Mouse (Mus musculus) MEL (cell line): ENCODE results near the gene Figla. TPM values are rescaled to one million over a fixed set of nuclear protein-coding genes. Genes with fewer than 3 reads are reported as not detected.

Source experiments
- DNase-seq: peaks from one replicate; pipeline ENCODE4 v3.0.0; 2011; ENCODE audit warnings: low read depth, low spot score
- H3K27ac ChIP-seq: 2 replicates; pipeline ENCODE4 v1.5.1; 2012; ENCODE audit warnings: low read depth, mild to moderate bottlenecking, control low read depth, low read length, moderate library complexity; ENCODE audit not compliant: control insufficient read depth
- H3K27me3 ChIP-seq, 2 experiments: fragments of 150-350 bp in 1 of 2; sonication (generic) in 1 of 2; 2 replicates each; pipeline ENCODE4 v1.6.1; 2012; ENCODE audit warnings: low read length in 2 of 2, mild to moderate bottlenecking in 2 of 2, improper control_type of control experiment in 1 of 2, moderate library complexity in 1 of 2; ENCODE audit not compliant: insufficient read depth in 2 of 2, control insufficient read depth in 1 of 2
- H3K36me3 ChIP-seq, 2 experiments: 2 replicates each; pipeline ENCODE4 v1.6.1; 2012 to 2014; ENCODE audit warnings: low read length in 2 of 2, improper control_type of control experiment in 1 of 2, inconsistent platforms in 1 of 2, mild to moderate bottlenecking in 1 of 2; ENCODE audit not compliant: insufficient read depth in 2 of 2, control insufficient read depth in 1 of 2
- H3K4me1 ChIP-seq, 2 experiments: fragments of 150-350 bp in 1 of 2; sonication (generic) in 1 of 2; 2 replicates each; pipeline ENCODE4 v1.6.1; 2012; ENCODE audit warnings: low read length in 2 of 2, improper control_type of control experiment in 1 of 2, mild to moderate bottlenecking in 1 of 2; ENCODE audit not compliant: insufficient read depth in 2 of 2, control insufficient read depth in 1 of 2
- H3K4me3 ChIP-seq, 2 experiments: fragments of 150-350 bp in 1 of 2; sonication (generic) in 1 of 2; 2 replicates each; pipeline ENCODE4 v1.5.1; 2012; ENCODE audit warnings: low read depth in 2 of 2, low read length in 2 of 2, mild to moderate bottlenecking in 2 of 2, moderate library complexity in 2 of 2, control low read depth in 1 of 2, improper control_type of control experiment in 1 of 2; ENCODE audit not compliant: control insufficient read depth in 1 of 2, insufficient read depth in 1 of 2
- H3K79me2 ChIP-seq: 2 replicates; pipeline ENCODE4 v1.6.1; 2012; ENCODE audit warnings: mild to moderate bottlenecking, low read length, moderate library complexity; ENCODE audit not compliant: control insufficient read depth, poor library complexity, insufficient read depth
- H3K9ac ChIP-seq: 2 replicates; pipeline ENCODE4 v1.6.1; 2012; ENCODE audit warnings: low read depth, mild to moderate bottlenecking, control low read depth, low read length, moderate library complexity; ENCODE audit not compliant: control insufficient read depth, poor library complexity, severe bottlenecking
- H3K9me3 ChIP-seq: fragments of 150-350 bp; sonication (generic); replicated peaks from 2 replicates; pipeline ENCODE4 v1.6.1; 2012; ENCODE audit warnings: mild to moderate bottlenecking, low read length, improper control_type of control experiment, moderate library complexity; ENCODE audit not compliant: insufficient read depth
- BHLHE40 ChIP-seq: IDR thresholded peaks from 2 replicates; pipeline ENCODE4 v1.6.1; 2012; ENCODE audit warnings: low read depth, mild to moderate bottlenecking, inconsistent platforms, low read length, improper control_type of control experiment, borderline replicate concordance
- CHD1 ChIP-seq: IDR thresholded peaks from 2 replicates; pipeline ENCODE4 v1.6.1; 2012; ENCODE audit warnings: low read depth, mild to moderate bottlenecking, inconsistent platforms, low read length, improper control_type of control experiment
- CHD2 ChIP-seq: IDR thresholded peaks from 2 replicates; pipeline ENCODE4 v1.6.1; 2011; ENCODE audit warnings: low read length, improper control_type of control experiment
- CTCF ChIP-seq, 3 experiments: IDR thresholded peaks in 2 of 3; conservative IDR thresholded peaks in 1 of 3; 2 replicates each; pipeline ENCODE4 v1.5.1; 2011 to 2012; ENCODE audit warnings: low read length in 3 of 3, low read depth in 2 of 3, mild to moderate bottlenecking in 2 of 3, improper control_type of control experiment in 1 of 3, inconsistent platforms in 1 of 3, mixed read lengths in 1 of 3, moderate library complexity in 1 of 3; ENCODE audit not compliant: control insufficient read depth in 1 of 3, insufficient read depth in 1 of 3, poor library complexity in 1 of 3, severe bottlenecking in 1 of 3
- E2F4 ChIP-seq: IDR thresholded peaks from 2 replicates; pipeline ENCODE4 v1.6.1; 2011; ENCODE audit warnings: low read depth, low read length, improper control_type of control experiment, borderline replicate concordance
- ELF1 ChIP-seq: IDR thresholded peaks from 2 replicates; pipeline ENCODE4 v1.6.1; 2014; ENCODE audit warnings: low read depth, mild to moderate bottlenecking, inconsistent platforms, low read length, improper control_type of control experiment, moderate library complexity
- EP300 ChIP-seq, 2 experiments: IDR thresholded peaks; 2 replicates each; pipeline ENCODE4 v1.6.1; 2011; ENCODE audit warnings: improper control_type of control experiment in 2 of 2, low read length in 2 of 2, low read depth in 1 of 2, mild to moderate bottlenecking in 1 of 2
- ETS1 ChIP-seq: IDR thresholded peaks from 2 replicates; pipeline ENCODE4 v1.6.1; 2012; ENCODE audit warnings: low read depth, mild to moderate bottlenecking, inconsistent platforms, low read length, improper control_type of control experiment, moderate library complexity
- GABPA ChIP-seq: IDR thresholded peaks from 2 replicates; pipeline ENCODE4 v1.6.1; 2012; ENCODE audit warnings: low read depth, mild to moderate bottlenecking, inconsistent platforms, low read length, improper control_type of control experiment, moderate library complexity
- GATA1 ChIP-seq: IDR thresholded peaks from 2 replicates; pipeline ENCODE4 v1.6.1; 2011; ENCODE audit warnings: low read depth, low read length, improper control_type of control experiment
- JUND ChIP-seq: IDR thresholded peaks from 2 replicates; pipeline ENCODE4 v1.6.1; 2011; ENCODE audit warnings: low read depth, mild to moderate bottlenecking, improper control_type of control experiment, low read length
- KAT2A ChIP-seq: conservative IDR thresholded peaks from 2 replicates; pipeline ENCODE4 v1.6.1; 2012; ENCODE audit warnings: low read depth, low read length, improper control_type of control experiment, inconsistent platforms
- MAFK ChIP-seq: IDR thresholded peaks from 2 replicates; pipeline ENCODE4 v1.6.1; 2011; ENCODE audit warnings: low read depth, mild to moderate bottlenecking, low read length, improper control_type of control experiment, borderline replicate concordance
- MAX ChIP-seq: IDR thresholded peaks from 2 replicates; pipeline ENCODE4 v1.6.1; 2011; ENCODE audit warnings: low read length, improper control_type of control experiment
- MAZ ChIP-seq: IDR thresholded peaks from 2 replicates; pipeline ENCODE4 v1.6.1; 2012; ENCODE audit warnings: low read depth, mild to moderate bottlenecking, inconsistent platforms, low read length, improper control_type of control experiment
- MEF2A ChIP-seq: IDR thresholded peaks from 2 replicates; pipeline ENCODE4 v1.6.1; 2014; ENCODE audit warnings: low read depth, mild to moderate bottlenecking, inconsistent platforms, low read length, improper control_type of control experiment; ENCODE audit not compliant: poor library complexity, insufficient replicate concordance, severe bottlenecking; ENCODE audit errors: extremely low read depth
- MYB ChIP-seq: IDR thresholded peaks from 2 replicates; pipeline ENCODE4 v1.6.1; 2011; ENCODE audit warnings: mild to moderate bottlenecking, low read depth, low read length, improper control_type of control experiment
- MYC ChIP-seq: IDR thresholded peaks from 2 replicates; pipeline ENCODE4 v1.6.1; 2011; ENCODE audit warnings: low read depth, mild to moderate bottlenecking, low read length, improper control_type of control experiment, moderate library complexity
- NELFE ChIP-seq: IDR thresholded peaks from 2 replicates; pipeline ENCODE4 v1.6.1; 2011; ENCODE audit warnings: low read depth, low read length, improper control_type of control experiment
- NRF1 ChIP-seq: IDR thresholded peaks from 2 replicates; pipeline ENCODE4 v1.6.1; 2014; ENCODE audit warnings: low read depth, mild to moderate bottlenecking, inconsistent platforms, low read length, improper control_type of control experiment, moderate library complexity; ENCODE audit not compliant: poor library complexity, insufficient read depth, severe bottlenecking
- POLR2A ChIP-seq, 2 experiments: IDR thresholded peaks; 2 replicates each; pipeline ENCODE4 v1.6.1; 2011 to 2012; ENCODE audit warnings: low read length in 2 of 2, mild to moderate bottlenecking in 2 of 2, control low read depth in 1 of 2, improper control_type of control experiment in 1 of 2, low read depth in 1 of 2, moderate library complexity in 1 of 2; ENCODE audit not compliant: control insufficient read depth in 1 of 2, insufficient read depth in 1 of 2, poor library complexity in 1 of 2
- POLR2AphosphoS2 ChIP-seq: IDR thresholded peaks from 2 replicates; pipeline ENCODE4 v1.6.1; 2011; ENCODE audit warnings: low read length, improper control_type of control experiment
- POLR2AphosphoS5 ChIP-seq: IDR thresholded peaks from 2 replicates; pipeline ENCODE4 v1.6.1; 2012; ENCODE audit warnings: low read depth, borderline replicate concordance, mild to moderate bottlenecking, inconsistent platforms, low read length, moderate library complexity, mixed read lengths
- RAD21 ChIP-seq: IDR thresholded peaks from 2 replicates; pipeline ENCODE4 v1.6.1; 2011; ENCODE audit warnings: mild to moderate bottlenecking, low read depth, low read length, improper control_type of control experiment
- RCOR1 ChIP-seq: IDR thresholded peaks from 2 replicates; pipeline ENCODE4 v1.6.1; 2012; ENCODE audit warnings: low read depth, mild to moderate bottlenecking, inconsistent platforms, low read length, improper control_type of control experiment
- SIN3A ChIP-seq: IDR thresholded peaks from 2 replicates; pipeline ENCODE4 v1.6.1; 2012; ENCODE audit warnings: low read length, improper control_type of control experiment, inconsistent platforms
- SMC3 ChIP-seq: IDR thresholded peaks from 2 replicates; pipeline ENCODE4 v1.6.1; 2011; ENCODE audit warnings: low read depth, low read length, improper control_type of control experiment
- TBP ChIP-seq: IDR thresholded peaks from 2 replicates; pipeline ENCODE4 v1.8.0; 2011; ENCODE audit warnings: low read depth, low read length, improper control_type of control experiment
- TCF12 ChIP-seq: IDR thresholded peaks from 2 replicates; pipeline ENCODE4 v1.6.1; 2014; ENCODE audit warnings: low read depth, mild to moderate bottlenecking, inconsistent platforms, low read length, improper control_type of control experiment, moderate library complexity
- UBTF ChIP-seq: IDR thresholded peaks from 2 replicates; pipeline ENCODE4 v1.6.1; 2012; ENCODE audit warnings: low read depth, mild to moderate bottlenecking, inconsistent platforms, low read length, improper control_type of control experiment, moderate library complexity, borderline replicate concordance; ENCODE audit not compliant: insufficient read depth
- USF1 ChIP-seq: IDR thresholded peaks from 2 replicates; pipeline ENCODE4 v1.6.1; 2014; ENCODE audit warnings: low read depth, mild to moderate bottlenecking, inconsistent platforms, low read length, improper control_type of control experiment, moderate library complexity
- USF2 ChIP-seq, 2 experiments: IDR thresholded peaks; 2 replicates each; pipeline ENCODE4 v1.6.1; 2011 to 2012; ENCODE audit warnings: improper control_type of control experiment in 2 of 2, low read length in 2 of 2, borderline replicate concordance in 1 of 2, inconsistent platforms in 1 of 2, low read depth in 1 of 2, mild to moderate bottlenecking in 1 of 2; ENCODE audit not compliant: insufficient read depth in 1 of 2
- ZC3H11A ChIP-seq: IDR thresholded peaks from 2 replicates; pipeline ENCODE4 v1.6.1; 2012; ENCODE audit warnings: low read depth, mild to moderate bottlenecking, inconsistent platforms, low read length, improper control_type of control experiment
- ZKSCAN1 ChIP-seq: IDR thresholded peaks from 2 replicates; pipeline ENCODE4 v1.6.1; 2012; ENCODE audit warnings: low read depth, mild to moderate bottlenecking, inconsistent platforms, low read length, improper control_type of control experiment, moderate library complexity
- ZMIZ1 ChIP-seq: IDR thresholded peaks from 2 replicates; pipeline ENCODE4 v1.6.1; 2012; ENCODE audit warnings: low read depth, mild to moderate bottlenecking, inconsistent platforms, low read length, improper control_type of control experiment, moderate library complexity
- ZNF384 ChIP-seq: IDR thresholded peaks from 2 replicates; pipeline ENCODE4 v1.6.1; 2012; ENCODE audit warnings: low read depth, mild to moderate bottlenecking, inconsistent platforms, low read length, improper control_type of control experiment
- polyA plus RNA-seq, 2 experiments: library from polyadenylated mRNA; stranded (reverse) in 1 of 2; unstranded in 1 of 2; fragments of >175 nt in 1 of 2; fragments of >200 nt in 1 of 2; gene quantifications; 2 replicates each; pipeline versions ENCODE4 v1.2.1 to v1.2.4; 2012; ENCODE audit warnings: low replicate concordance in 2 of 2, low read depth in 1 of 2; ENCODE audit not compliant: insufficient read length in 2 of 2, insufficient read depth in 1 of 2, missing spikeins in 1 of 2
- total RNA-seq: library from RNA; depleted of rRNA; stranded (reverse); fragments of 300-350 nt; gene quantifications from 2 replicates; pipeline ENCODE4 v1.2.3, GENCODE M21; 2012

The Figla gene
- total and polyA plus RNA-seq, 3 experiments: not detected

GRCm38 (mm10) chr6:85974941-85975617, 40.9 kb upstream of the Figla start:
- Histone ChIP-seq H3K4me3 (peak overlapping the region; percentile 1 to 5; a peak in 1 of 4 replicates), H3K79me2 (no peaks in the 10 kb centered on the region), H3K27me3 (no peaks in the 10 kb centered on the region), H3K27ac (peak overlapping the region; percentile 96), H3K9me3 (no peaks in the 10 kb centered on the region; the same call in 1 of the 2 replicates), H3K36me3 (peaks cover 0 to 36% of the 10 kb centered on the region in 2 experiments; a peak in 2 of 4 replicates), H3K9ac (peak overlapping the region; percentile 35), H3K4me1 (peaks cover 31 to 33% of the 10 kb centered on the region in 2 experiments)
- peak; percentile 81 for DNase-seq
- TF ChIP-seq E2F4 (no peak), ZMIZ1 (no peak), EP300 (IDR thresholded peaks at IDR 0.05; ENCODE audit: low read depth in 1 of 2, low read length in 2 of 2) (peak; percentile 97 to 98), TCF12 (peak; percentile 92), UBTF (no peak), ZKSCAN1 (no peak), USF2 (IDR thresholded peaks at IDR 0.05; ENCODE audit: borderline replicate concordance in 1 of 2, insufficient read depth in 1 of 2, low read depth in 1 of 2, low read length in 2 of 2) (no peak), MEF2A (no peak), POLR2A (IDR thresholded peaks at IDR 0.05; ENCODE audit: control insufficient read depth in 1 of 2, insufficient read depth in 1 of 2, low read depth in 1 of 2, low read length in 2 of 2, poor library complexity in 1 of 2) (peak in 1 of 2 experiments; percentile 45; a peak in 1 of 4 replicates), KAT2A (no peak), MAZ (0 out of 2 replicates have a peak, but pooled peaks have one; percentile 11), MYC (no peak), SMC3 (no peak), CTCF (IDR thresholded peaks at IDR 0.05 in 2 of 3, conservative IDR thresholded peaks at IDR 0.05 in 1 of 3; ENCODE audit: control insufficient read depth in 1 of 3, insufficient read depth in 1 of 3, low read depth in 2 of 3, low read length in 3 of 3, poor library complexity in 1 of 3, severe bottlenecking in 1 of 3) (no peak), POLR2AphosphoS2 (no peak), ZNF384 (peak; percentile 63; the same call in 1 of the 2 replicates), CHD1 (no peak), GABPA (no peak), CHD2 (no peak), RAD21 (no peak), GATA1 (peak; percentile 96), NELFE (no peak), USF1 (no peak), TBP (0 out of 2 replicates have a peak, but pooled peaks have one; percentile 33), POLR2AphosphoS5 (no peak), ELF1 (no peak), MAX (peak; percentile 9; the same call in 1 of the 2 replicates), MAFK (no peak), BHLHE40 (no peak), ZC3H11A (no peak), NRF1 (no peak), JUND (no peak), SIN3A (peak; percentile 88), MYB (peak; percentile 93), ETS1 (peak; percentile 87), RCOR1 (peak; percentile 65)
